Mouse (Mus musculus): ENCODE data around the gene Olfr63. TPM values are rescaled to one million over a fixed set of nuclear protein-coding genes. Genes with fewer than 3 reads are reported as not detected.
A peak's percentile ranks its signal among the peaks of the same experiment; 100 is the strongest.
"Not testable (repeated sequence)": the region's sequence is repeated elsewhere in the genome, so short reads cannot be mapped to it uniquely, and the experiment has no call there.

The Olfr63 gene
- not detected in 2 replicates for polyA plus RNA-seq (2014; fragmentation: Nextera tagmentation; extraction: Ambion mirVana)

DNA sequence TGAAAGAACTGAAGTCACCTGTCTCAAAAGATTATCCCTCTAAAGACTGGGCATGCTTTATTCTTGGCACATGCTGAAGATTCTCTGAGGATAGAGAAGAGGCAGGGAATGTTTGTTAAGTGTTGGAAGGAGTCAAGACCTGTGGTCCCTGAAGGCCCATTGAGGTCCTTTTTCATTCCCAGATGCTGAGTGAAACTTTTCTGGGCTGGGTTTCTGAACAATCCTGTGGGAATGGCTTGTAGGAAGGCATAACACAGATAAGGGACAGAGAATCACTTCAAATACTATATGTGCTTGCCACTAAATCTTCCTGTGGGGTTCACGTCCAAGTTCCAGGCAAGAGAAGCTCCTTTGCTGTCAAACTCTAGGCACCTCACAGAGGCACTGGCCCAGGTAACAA, at the start of gene Olfr63:
TSS of gene Olfr63 (plus strand) at position 301 of the 400 bp plus-strand sequence.
- Histone ChIP-seq H3K4me1 (replicated peaks; ENCODE audit: control insufficient read depth, insufficient read depth, low read length) (no peaks in the 10 kb centered on the region), H3K36me3 (replicated peaks; ENCODE audit: control insufficient read depth, insufficient read depth) (no peaks in the 10 kb centered on the region), H3K27me3 (ENCODE audit: control insufficient read depth, insufficient read depth, low read length) (no peaks in the 10 kb centered on the region), H3K27ac (no peak within 1 kb of the TSS), H3K9ac (no peak within 1 kb of the TSS), H3K4me3 (replicated peaks; ENCODE audit: low read length) (no peak within 1 kb of the TSS), H3K9me3 (ENCODE audit: control insufficient read depth, low read length) (no peaks in the 10 kb centered on the region), H3K4me2 (replicated peaks) (no peak within 1 kb of the TSS)
- DNase-seq (ENCODE audit: low spot score) (no peak), ATAC-seq (ENCODE audit: low FRiP score) (no peak)
- 60% methylated on average over 1 of the region's 1 CpGs for WGBS

DNA sequence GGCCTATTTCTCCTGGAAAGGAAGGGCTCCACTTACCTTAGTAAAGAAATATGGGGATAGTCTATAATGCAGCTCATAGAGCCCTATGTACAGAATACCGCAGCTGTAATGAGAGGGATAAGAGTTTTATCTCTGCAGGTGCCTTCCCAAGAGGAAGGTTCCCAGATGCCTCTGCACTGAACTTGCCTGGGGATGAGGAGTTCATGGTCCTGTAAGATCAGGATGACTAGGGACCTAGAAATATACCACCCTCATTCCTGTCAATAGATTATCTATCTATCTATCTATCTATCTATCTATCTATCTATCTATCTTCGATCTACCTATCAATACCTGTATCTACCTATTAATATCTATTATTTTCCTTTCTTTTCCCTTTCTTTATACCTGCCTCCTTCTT, 42.9 kb upstream of the Olfr63 start, which contains the start of gene Olfr1564:
TSS of gene Olfr1564 (minus strand) at position 101 of the 400 bp plus-strand sequence.
- H3K27me3 ChIP-seq (ENCODE audit: control insufficient read depth, insufficient read depth, low read length), result no peaks in the 10 kb centered on the region
- no peaks in the 10 kb centered on the region for H3K4me1 ChIP-seq (replicated peaks; ENCODE audit: control insufficient read depth, insufficient read depth, low read length)
- no peak within 1 kb of the TSS for H3K9ac ChIP-seq
- no peak within 1 kb of the TSS for H3K27ac ChIP-seq
- no peak within 1 kb of the TSS for H3K4me3 ChIP-seq (replicated peaks; ENCODE audit: low read length)
- 84% methylated on average over 2 of the region's 2 CpGs for WGBS
- H3K9me3 ChIP-seq (ENCODE audit: control insufficient read depth, low read length), result peaks cover 22% of the 10 kb centered on the region
- no peaks in the 10 kb centered on the region for H3K36me3 ChIP-seq (replicated peaks; ENCODE audit: control insufficient read depth, insufficient read depth)
- no peak within 1 kb of the TSS for H3K4me2 ChIP-seq (replicated peaks)
- ATAC-seq (ENCODE audit: low FRiP score) (no peak), DNase-seq (ENCODE audit: low spot score) (no peak)

DNA sequence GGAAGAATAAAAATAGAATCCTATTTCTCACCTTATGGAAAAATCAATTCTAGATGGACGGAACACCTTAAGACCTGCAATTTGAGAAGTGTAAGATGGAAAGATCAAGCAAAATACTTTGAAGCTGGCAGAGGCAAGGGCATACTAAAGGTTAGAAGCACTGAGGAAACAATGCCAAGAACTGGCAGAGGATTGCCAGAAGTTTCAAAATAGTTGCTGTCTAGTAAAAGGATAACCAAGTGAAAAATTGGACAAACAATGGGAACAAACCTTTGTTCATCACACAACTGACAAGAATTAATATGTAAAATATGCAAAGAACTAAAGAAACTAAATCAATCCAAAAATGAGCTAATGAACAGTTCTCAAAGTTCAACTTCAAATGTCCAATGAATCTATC, 27.8 kb upstream of the Olfr63 start:
- H3K4me1 ChIP-seq (replicated peaks; ENCODE audit: control insufficient read depth, insufficient read depth, low read length); DNase-seq (ENCODE audit: low spot score); H3K9ac ChIP-seq; H3K27me3 ChIP-seq (ENCODE audit: control insufficient read depth, insufficient read depth, low read length); H3K4me2 ChIP-seq (replicated peaks); H3K4me3 ChIP-seq (replicated peaks; ENCODE audit: low read length); ATAC-seq (ENCODE audit: low FRiP score); H3K27ac ChIP-seq: not testable (repeated sequence)
- H3K9me3 ChIP-seq (ENCODE audit: control insufficient read depth, low read length), result peaks cover 15% of the 10 kb centered on the region
- peaks cover 15% of the 10 kb centered on the region for H3K36me3 ChIP-seq (replicated peaks; ENCODE audit: control insufficient read depth, insufficient read depth)
- WGBS, result 91% methylated on average over 1 of the region's 1 CpGs

DNA sequence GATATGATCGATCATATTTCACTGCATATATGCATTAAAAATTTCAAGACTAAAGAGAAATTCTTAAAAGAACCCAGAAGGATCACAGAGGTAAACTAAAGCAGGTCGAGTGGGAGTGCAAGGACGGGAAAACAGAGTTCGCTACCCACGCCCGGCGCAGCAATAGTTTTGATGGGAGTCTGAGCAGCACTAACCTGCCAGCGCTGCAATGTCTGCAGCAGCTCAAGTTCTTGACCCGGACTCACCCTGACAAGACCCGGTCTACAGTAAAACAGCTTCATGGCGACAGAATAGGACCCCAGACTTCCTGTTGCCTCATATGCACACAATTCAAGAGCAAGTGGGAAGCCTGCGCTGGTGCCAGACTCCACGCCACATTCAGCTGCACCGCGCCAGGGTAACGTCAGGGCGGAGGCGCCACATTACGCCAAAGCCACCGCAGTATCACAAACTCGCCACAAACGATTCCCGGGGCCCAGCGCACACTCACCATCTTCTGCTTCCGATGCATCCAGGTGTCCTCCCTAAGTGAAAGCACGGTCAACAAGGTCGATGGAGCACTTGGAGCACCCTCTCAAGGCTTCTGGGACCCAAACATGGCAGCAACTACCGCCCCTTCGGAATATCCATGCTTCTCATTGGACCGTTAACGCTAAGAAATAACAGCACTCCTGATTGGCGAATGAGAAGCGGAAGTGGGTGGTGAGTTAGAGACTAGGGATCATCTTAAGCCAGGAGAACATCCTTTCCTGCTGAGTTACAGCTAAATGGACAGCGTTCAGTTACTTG, 9.8 kb upstream of the Olfr63 start, which contains the start of gene Zfp955a:
TSS of gene Zfp955a (minus strand) at position 616 of the 789 bp plus-strand sequence.
- H3K4me2 ChIP-seq (replicated peaks), result peak within 1 kb of the TSS; percentile 24
- ATAC-seq (ENCODE audit: low FRiP score), result peak; percentile 100
- H3K9ac ChIP-seq; H3K27me3 ChIP-seq (ENCODE audit: control insufficient read depth, insufficient read depth, low read length); H3K4me3 ChIP-seq (replicated peaks; ENCODE audit: low read length); H3K36me3 ChIP-seq (replicated peaks; ENCODE audit: control insufficient read depth, insufficient read depth); H3K27ac ChIP-seq; H3K9me3 ChIP-seq (ENCODE audit: control insufficient read depth, low read length); H3K4me1 ChIP-seq (replicated peaks; ENCODE audit: control insufficient read depth, insufficient read depth, low read length); DNase-seq (ENCODE audit: low spot score): not testable (repeated sequence)
- 31% methylated on average over 1 of the region's 34 CpGs for WGBS

DNA sequence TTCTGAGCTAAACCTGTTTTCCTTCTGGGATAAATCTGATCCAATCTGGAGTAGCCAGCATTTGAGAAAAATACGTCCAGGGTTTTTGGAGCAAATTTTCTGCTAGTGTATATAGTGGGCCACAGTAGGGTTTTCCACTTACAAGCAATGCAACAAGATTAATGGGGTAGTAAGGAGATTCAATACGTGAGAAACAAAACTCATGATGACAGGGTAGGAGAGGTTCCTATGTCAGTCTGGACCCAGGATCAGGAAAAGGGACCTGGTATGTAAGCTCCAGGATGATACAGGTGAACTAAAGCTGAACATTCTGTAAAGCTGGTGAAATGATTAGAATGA, 9.2 kb upstream of the Olfr63 start:
- H3K4me2 ChIP-seq (replicated peaks); H3K27me3 ChIP-seq (ENCODE audit: control insufficient read depth, insufficient read depth, low read length); H3K4me3 ChIP-seq (replicated peaks; ENCODE audit: low read length); H3K4me1 ChIP-seq (replicated peaks; ENCODE audit: control insufficient read depth, insufficient read depth, low read length); ATAC-seq (ENCODE audit: low FRiP score); H3K36me3 ChIP-seq (replicated peaks; ENCODE audit: control insufficient read depth, insufficient read depth); H3K9ac ChIP-seq; DNase-seq (ENCODE audit: low spot score); H3K27ac ChIP-seq; H3K9me3 ChIP-seq (ENCODE audit: control insufficient read depth, low read length): not testable (repeated sequence)
- WGBS, result no CpG with 5 or more reads among the region's 2 CpGs

DNA sequence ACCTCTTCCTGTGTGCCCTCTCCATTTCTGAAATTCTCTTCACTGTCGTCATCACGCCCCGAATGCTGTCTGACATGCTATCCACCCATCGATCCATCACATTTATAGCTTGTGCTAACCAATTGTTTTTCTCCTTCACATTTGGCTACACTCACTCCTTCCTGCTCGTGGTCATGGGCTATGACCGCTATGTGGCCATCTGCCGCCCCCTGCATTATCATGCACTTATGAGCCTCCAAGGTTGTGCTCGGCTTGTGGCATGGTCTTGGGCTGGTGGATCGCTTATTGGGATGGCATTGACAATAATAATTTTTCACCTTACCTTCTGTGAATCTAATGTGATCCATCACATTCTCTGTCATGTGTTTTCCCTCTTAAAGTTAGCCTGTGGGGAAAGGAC, 4.4 kb downstream of the Olfr63 start:
- no peaks in the 10 kb centered on the region for H3K27me3 ChIP-seq (ENCODE audit: control insufficient read depth, insufficient read depth, low read length)
- H3K4me2 ChIP-seq (replicated peaks), result no peak overlapping the region
- no peaks in the 10 kb centered on the region for H3K36me3 ChIP-seq (replicated peaks; ENCODE audit: control insufficient read depth, insufficient read depth)
- WGBS, result 94% methylated on average over 9 of the region's 9 CpGs
- no peak overlapping the region for H3K27ac ChIP-seq
- no peaks in the 10 kb centered on the region for H3K4me1 ChIP-seq (replicated peaks; ENCODE audit: control insufficient read depth, insufficient read depth, low read length)
- no peak for DNase-seq (ENCODE audit: low spot score)
- no peaks in the 10 kb centered on the region for H3K9me3 ChIP-seq (ENCODE audit: control insufficient read depth, low read length)
- H3K4me3 ChIP-seq (replicated peaks; ENCODE audit: low read length), result no peak overlapping the region
- no peak for ATAC-seq (ENCODE audit: low FRiP score)
- no peak overlapping the region for H3K9ac ChIP-seq

DNA sequence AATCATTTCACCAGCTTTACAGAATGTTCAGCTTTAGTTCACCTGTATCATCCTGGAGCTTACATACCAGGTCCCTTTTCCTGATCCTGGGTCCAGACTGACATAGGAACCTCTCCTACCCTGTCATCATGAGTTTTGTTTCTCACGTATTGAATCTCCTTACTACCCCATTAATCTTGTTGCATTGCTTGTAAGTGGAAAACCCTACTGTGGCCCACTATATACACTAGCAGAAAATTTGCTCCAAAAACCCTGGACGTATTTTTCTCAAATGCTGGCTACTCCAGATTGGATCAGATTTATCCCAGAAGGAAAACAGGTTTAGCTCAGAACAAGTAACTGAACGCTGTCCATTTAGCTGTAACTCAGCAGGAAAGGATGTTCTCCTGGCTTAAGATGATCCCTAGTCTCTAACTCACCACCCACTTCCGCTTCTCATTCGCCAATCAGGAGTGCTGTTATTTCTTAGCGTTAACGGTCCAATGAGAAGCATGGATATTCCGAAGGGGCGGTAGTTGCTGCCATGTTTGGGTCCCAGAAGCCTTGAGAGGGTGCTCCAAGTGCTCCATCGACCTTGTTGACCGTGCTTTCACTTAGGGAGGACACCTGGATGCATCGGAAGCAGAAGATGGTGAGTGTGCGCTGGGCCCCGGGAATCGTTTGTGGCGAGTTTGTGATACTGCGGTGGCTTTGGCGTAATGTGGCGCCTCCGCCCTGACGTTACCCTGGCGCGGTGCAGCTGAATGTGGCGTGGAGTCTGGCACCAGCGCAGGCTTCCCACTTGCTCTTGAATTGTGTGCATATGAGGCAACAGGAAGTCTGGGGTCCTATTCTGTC, 24.8 kb downstream of the Olfr63 start, which contains the start of gene Zfp955b:
TSS of gene Zfp955b (plus strand) at position 506 of the 837 bp plus-strand sequence.
- not testable (repeated sequence) for H3K36me3 ChIP-seq (replicated peaks; ENCODE audit: control insufficient read depth, insufficient read depth); H3K9ac ChIP-seq; H3K4me3 ChIP-seq (replicated peaks; ENCODE audit: low read length); H3K9me3 ChIP-seq (ENCODE audit: control insufficient read depth, low read length); DNase-seq (ENCODE audit: low spot score); H3K27ac ChIP-seq; H3K27me3 ChIP-seq (ENCODE audit: control insufficient read depth, insufficient read depth, low read length); H3K4me1 ChIP-seq (replicated peaks; ENCODE audit: control insufficient read depth, insufficient read depth, low read length)
- WGBS, result no CpG with 5 or more reads among the region's 25 CpGs
- H3K4me2 ChIP-seq (replicated peaks), result peak within 1 kb of the TSS; percentile 31
- ATAC-seq (ENCODE audit: low FRiP score), result peak; percentile 100

DNA sequence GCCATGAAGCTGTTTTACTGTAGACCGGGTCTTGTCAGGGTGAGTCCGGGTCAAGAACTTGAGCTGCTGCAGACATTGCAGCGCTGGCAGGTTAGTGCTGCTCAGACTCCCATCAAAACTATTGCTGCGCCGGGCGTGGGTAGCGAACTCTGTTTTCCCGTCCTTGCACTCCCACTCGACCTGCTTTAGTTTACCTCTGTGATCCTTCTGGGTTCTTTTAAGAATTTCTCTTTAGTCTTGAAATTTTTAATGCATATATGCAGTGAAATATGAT, 25.3 kb downstream of the Olfr63 start:
- not testable (repeated sequence) for ATAC-seq (ENCODE audit: low FRiP score); H3K9me3 ChIP-seq (ENCODE audit: control insufficient read depth, low read length); H3K4me1 ChIP-seq (replicated peaks; ENCODE audit: control insufficient read depth, insufficient read depth, low read length); DNase-seq (ENCODE audit: low spot score); H3K36me3 ChIP-seq (replicated peaks; ENCODE audit: control insufficient read depth, insufficient read depth); H3K4me3 ChIP-seq (replicated peaks; ENCODE audit: low read length); H3K27ac ChIP-seq; H3K27me3 ChIP-seq (ENCODE audit: control insufficient read depth, insufficient read depth, low read length); H3K9ac ChIP-seq
- H3K4me2 ChIP-seq (replicated peaks), result peak overlapping the region; percentile 31
- no CpG with 5 or more reads among the region's 9 CpGs for WGBS

All from hindbrain, embryonic 14.5 days (tissue).